Mouse (Mus musculus) erythroid progenitor cell, adult 5-6 weeks (primary cell): ENCODE data around the gene Pik3ip1. TPM values are rescaled to one million over a fixed set of nuclear protein-coding genes. Genes with fewer than 3 reads are reported as not detected.

Experiments used
- ATAC-seq: replicated peaks from 2 replicates; pipeline ENCODE4 v1.8.0; 2016; ENCODE audit warnings: moderate number of reproducible peaks, mild to moderate bottlenecking, moderate TSS enrichment, inconsistent platforms; ENCODE audit not compliant: poor library complexity, low FRiP score, severe bottlenecking
- total RNA-seq, 2 experiments: library from RNA; stranded (forward) in 1 of 2; stranded (reverse) in 1 of 2; fragments of 150-400 nt in 1 of 2; fragments of 186-747, 209-891 nt in 1 of 2; gene quantifications; 2 replicates each; pipeline versions ENCODE4 v1.2.3 to v1.2.4; 2015 to 2017; ENCODE audit warnings: low replicate concordance in 2 of 2

Gene Pik3ip1
- total RNA-seq, 2 experiments from 2014 or later: 2.1 to 20.2 TPM

- ATAC-seq: no peak
Measured at GRCm38 (mm10) chr11:3301075-3301474, 29.1 kb upstream of the Pik3ip1 start.

GRCm38 (mm10) chr11:3302385-3302784 is 27.8 kb upstream of the Pik3ip1 start:
- no peak for ATAC-seq

- ATAC-seq: no peak
Measured at GRCm38 (mm10) chr11:3302792-3303191, 27.4 kb upstream of the Pik3ip1 start.

GRCm38 (mm10) chr11:3305821-3306220 is 24.4 kb upstream of the Pik3ip1 start:
- no peak for ATAC-seq

- ATAC-seq: no peak
Measured at GRCm38 (mm10) chr11:3307875-3308274, 22.3 kb upstream of the Pik3ip1 start.

- no peak for ATAC-seq
Measured at GRCm38 (mm10) chr11:3309884-3310283, 20.3 kb upstream of the Pik3ip1 start.

GRCm38 (mm10) chr11:3310789-3311585 is 19.2 kb upstream of the Pik3ip1 start:
- no peak for ATAC-seq

GRCm38 (mm10) chr11:3311586-3312347 is 18.4 kb upstream of the Pik3ip1 start:
- no peak for ATAC-seq

GRCm38 (mm10) chr11:3313294-3313693 is 16.9 kb upstream of the Pik3ip1 start:
- no peak for ATAC-seq

- peak; percentile 67 for ATAC-seq
Measured at GRCm38 (mm10) chr11:3314148-3314547, 16.1 kb upstream of the Pik3ip1 start.

- no peak for ATAC-seq
Measured at GRCm38 (mm10) chr11:3318286-3318685, 11.9 kb upstream of the Pik3ip1 start.

- ATAC-seq: no peak
Measured at GRCm38 (mm10) chr11:3328271-3328670, 1.9 kb upstream of the Pik3ip1 start.

GRCm38 (mm10) chr11:3328806-3329775 is 1.1 kb upstream of the Pik3ip1 start:
- no peak for ATAC-seq

- ATAC-seq: no peak
Measured at GRCm38 (mm10) chr11:3330566-3330965, 365 bp downstream of the Pik3ip1 start.

- no peak for ATAC-seq
Measured at GRCm38 (mm10) chr11:3330991-3331750, 970 bp downstream of the Pik3ip1 start.

GRCm38 (mm10) chr11:3331756-3332642 is 1.8 kb downstream of the Pik3ip1 start:
- peak; percentile 91 for ATAC-seq

- ATAC-seq: no peak
Measured at GRCm38 (mm10) chr11:3333111-3333695, 3.0 kb downstream of the Pik3ip1 start.

GRCm38 (mm10) chr11:3334141-3334710 is 4.0 kb downstream of the Pik3ip1 start:
- no peak for ATAC-seq
